Mouse (Mus musculus): ENCODE results near the gene Usp39.

DNA sequence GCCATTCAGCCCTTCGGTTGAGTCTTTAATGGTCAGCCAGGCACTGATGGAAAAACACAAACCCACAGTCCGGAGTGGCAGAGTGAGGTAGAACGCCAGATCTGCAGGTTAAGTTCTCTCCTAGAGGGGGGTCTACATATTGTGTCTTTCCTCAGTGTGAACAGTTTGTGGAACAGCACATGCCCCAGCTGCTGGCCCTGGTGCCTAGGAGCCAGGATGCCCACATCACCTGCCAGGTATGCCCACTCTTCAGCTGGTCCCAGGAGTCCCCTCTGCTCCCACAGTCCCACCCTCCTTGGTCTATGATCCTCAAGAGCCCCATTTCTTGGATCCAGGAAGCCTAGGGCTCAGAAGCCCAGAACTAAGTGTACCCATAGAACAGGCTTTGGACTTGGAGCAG, 32.8 kb downstream of the Usp39 start:
- TF ChIP-seq CTCF (IDR thresholded peaks at IDR 0.05; ENCODE audit: low read depth, low read length) (no peak), GATA1 (IDR thresholded peaks at IDR 0.05; ENCODE audit: borderline replicate concordance, low read length) (no peak), POLR2AphosphoS5 (IDR thresholded peaks at IDR 0.05; ENCODE audit: insufficient replicate concordance, low read depth, low read length) (no peak)
